7 mouse cellular contexts compared by ENCODE assay signal in genomic region chr8:71381971-71382961, GRCm38 (mm10). TPM values are rescaled to one million over a fixed set of nuclear protein-coding genes. Genes with fewer than 3 reads are reported as not detected.
DNase-seq lines count a peak whose midpoint lies in the region; ATAC-seq and TF ChIP-seq lines count a peak whose summit lies in the region.

No protein-coding gene starts in this region.

- H3K27me3 ChIP-seq in intestine, postnatal 0 days (replicated peaks; ENCODE audit: control insufficient read depth, insufficient read depth, low read length), result no peaks in the 10 kb centered on the region
- no peaks in the 10 kb centered on the region for H3K27me3 ChIP-seq in limb, embryonic 14.5 days (ENCODE audit: control insufficient read depth, insufficient read depth, low read length)
- 0 out of 2 replicates have a peak, but pooled peaks cover under 1% of the 10 kb centered on the region for H3K27me3 ChIP-seq in midbrain, embryonic 14.5 days (ENCODE audit: control insufficient read depth, insufficient read depth, low read length)

- no peak for TF ChIP-seq CTCF in intestine, postnatal 0 days (IDR thresholded peaks at IDR 0.05; ENCODE audit: low read depth)

- H3K4me1 ChIP-seq in intestine, postnatal 0 days (replicated peaks; ENCODE audit: control insufficient read depth, insufficient read depth, low read length), result peaks cover 17% of the 10 kb centered on the region
- H3K4me1 ChIP-seq in limb, embryonic 14.5 days (ENCODE audit: control insufficient read depth, insufficient read depth, low read length), result peaks cover 23% of the 10 kb centered on the region
- H3K4me1 ChIP-seq in midbrain, embryonic 14.5 days (ENCODE audit: control insufficient read depth, insufficient read depth, low read length), result peaks cover 40% of the 10 kb centered on the region

- H3K4me3 ChIP-seq in intestine, postnatal 0 days (ENCODE audit: low read depth, low read length), result peak overlapping the region; percentile 94
- peak overlapping the region; percentile 84 for H3K4me3 ChIP-seq in limb, embryonic 14.5 days (replicated peaks; ENCODE audit: low read length)
- H3K4me3 ChIP-seq in midbrain, embryonic 14.5 days (replicated peaks; ENCODE audit: low read depth, low read length), result peak overlapping the region; percentile 70

- H3K36me3 ChIP-seq in intestine, postnatal 0 days (ENCODE audit: control insufficient read depth, insufficient read depth), result peaks cover 11% of the 10 kb centered on the region; the same call in 1 of the 2 replicates
- H3K36me3 ChIP-seq in limb, embryonic 14.5 days (ENCODE audit: control insufficient read depth, insufficient read depth, low read length), result peaks cover 9% of the 10 kb centered on the region
- no peaks in the 10 kb centered on the region; the same call in 1 of the 2 replicates for H3K36me3 ChIP-seq in midbrain, embryonic 14.5 days (ENCODE audit: control insufficient read depth, insufficient read depth, low read length)

- WGBS in intestine, postnatal 0 days, result 1% methylated on average over 61 of the region's 80 CpGs
- 3% methylated on average over 29 of the region's 80 CpGs for WGBS in limb, embryonic 14.5 days
- under 1% methylated on average over 59 of the region's 80 CpGs for WGBS in midbrain, embryonic 14.5 days

- peak overlapping the region; percentile 99 for H3K27ac ChIP-seq in intestine, postnatal 0 days (ENCODE audit: low read depth, low read length)
- H3K27ac ChIP-seq in limb, embryonic 14.5 days (replicated peaks; ENCODE audit: low read depth, low read length), result peak overlapping the region; percentile 88
- peak overlapping the region; percentile 93 for H3K27ac ChIP-seq in midbrain, embryonic 14.5 days (replicated peaks; ENCODE audit: low read depth, low read length)

- peak overlapping the region; percentile 91 for H3K4me2 ChIP-seq in intestine, postnatal 0 days (replicated peaks; ENCODE audit: low read depth)
- peak overlapping the region; percentile 99 for H3K4me2 ChIP-seq in limb, embryonic 14.5 days (replicated peaks; ENCODE audit: low read depth, low read length, severe bottlenecking)
- H3K4me2 ChIP-seq in midbrain, embryonic 14.5 days (ENCODE audit: low read length), result peak overlapping the region; percentile 99

- DNase-seq in adipocyte (ENCODE audit: low spot score), result peak; percentile 83
- peak; percentile 85 to 90 for DNase-seq in gastrocnemius, postnatal 4 days (ENCODE audit: low spot score in 2 of 2)
- DNase-seq in limb, embryonic 14.5 days (ENCODE audit: low spot score), result peak; percentile 86
- peak; percentile 90 for DNase-seq in midbrain, embryonic 14.5 days
- DNase-seq in spleen, adult 18-20 months, result peak; percentile 82 to 85

- peak; percentile 64 for ATAC-seq in common myeloid progenitor, adult 5-6 weeks (replicated peaks; ENCODE audit: low read depth, poor library complexity, severe bottlenecking)
- peak; percentile 83 for ATAC-seq in intestine, postnatal 0 days
- ATAC-seq in limb, embryonic 14.5 days (ENCODE audit: low FRiP score, low read depth), result peak; percentile 92
- ATAC-seq in midbrain, embryonic 14.5 days (ENCODE audit: low FRiP score, low TSS enrichment), result peak; percentile 87

- peak overlapping the region; percentile 92 for H3K9ac ChIP-seq in intestine, postnatal 0 days (ENCODE audit: low read depth, low read length)
- peak overlapping the region; percentile 77 for H3K9ac ChIP-seq in limb, embryonic 14.5 days (ENCODE audit: low read depth, low read length, severe bottlenecking)
- peak overlapping the region; percentile 74 for H3K9ac ChIP-seq in midbrain, embryonic 14.5 days (replicated peaks; ENCODE audit: low read length)

- no peaks in the 10 kb centered on the region for H3K9me3 ChIP-seq in intestine, postnatal 0 days (ENCODE audit: control insufficient read depth)
- no peaks in the 10 kb centered on the region for H3K9me3 ChIP-seq in limb, embryonic 14.5 days (ENCODE audit: control insufficient read depth, low read length)
- no peaks in the 10 kb centered on the region for H3K9me3 ChIP-seq in midbrain, embryonic 14.5 days (ENCODE audit: control insufficient read depth, low read length)

- no peak for TF ChIP-seq POLR2A in limb, embryonic 14.5 days (IDR thresholded peaks at IDR 0.05; ENCODE audit: borderline replicate concordance, extremely low read depth, insufficient read depth, insufficient read length)

RNA-seq across cellular contexts. Expression of gene Nr2f6, which starts 0.5 kb away (rescaled TPM):
- 3.0 and 4.3 TPM in 2 replicates for total RNA-seq in common myeloid progenitor, adult 5-6 weeks (2017)
- total RNA-seq in gastrocnemius, postnatal 4 days (2021), result 10 to 100 TPM; 37.0 to 40.4 TPM
- polyA plus RNA-seq in intestine, postnatal 0 days (2015; fragmentation: Nextera tagmentation; extraction: Ambion mirVana), result 58.3 and 58.5 TPM in 2 replicates
- 80.8 and 113 TPM in 2 replicates for polyA plus RNA-seq in limb, embryonic 14.5 days (2012; rRNA removed)
- 63.1 and 66.9 TPM in 2 replicates for polyA plus RNA-seq in limb, embryonic 14.5 days (2014; fragmentation: Nextera tagmentation; extraction: Ambion mirVana)
- polyA plus RNA-seq in midbrain, embryonic 14.5 days (2014; fragmentation: Nextera tagmentation; extraction: Ambion mirVana), result 24.9 and 29.4 TPM in 2 replicates

RNA-seq across cellular contexts. Expression of gene Ocel1, which starts 11.2 kb away (rescaled TPM):
- total RNA-seq in common myeloid progenitor, adult 5-6 weeks (2017), result 10.7 and 18.6 TPM in 2 replicates
- total RNA-seq in gastrocnemius, postnatal 4 days (2021), result 1 to 10 TPM; 8.1 to 9.2 TPM
- polyA plus RNA-seq in intestine, postnatal 0 days (2015; fragmentation: Nextera tagmentation; extraction: Ambion mirVana), result 20.0 and 20.5 TPM in 2 replicates
- 4.2 and 4.6 TPM in 2 replicates for polyA plus RNA-seq in limb, embryonic 14.5 days (2012; rRNA removed)
- polyA plus RNA-seq in limb, embryonic 14.5 days (2014; fragmentation: Nextera tagmentation; extraction: Ambion mirVana), result 3.8 and 4.3 TPM in 2 replicates
- 4.2 and 4.3 TPM in 2 replicates for polyA plus RNA-seq in midbrain, embryonic 14.5 days (2014; fragmentation: Nextera tagmentation; extraction: Ambion mirVana)

RNA-seq across cellular contexts. Expression of gene Ushbp1, which starts 13.3 kb away (rescaled TPM):
- total RNA-seq in common myeloid progenitor, adult 5-6 weeks (2017), result not detected in 2 replicates
- 10 to 100 TPM; 14.7 to 17.4 TPM for total RNA-seq in gastrocnemius, postnatal 4 days (2021)
- polyA plus RNA-seq in intestine, postnatal 0 days (2015; fragmentation: Nextera tagmentation; extraction: Ambion mirVana), result 4.1 and 4.9 TPM in 2 replicates
- polyA plus RNA-seq in limb, embryonic 14.5 days (2012; rRNA removed), result 15.7 and 16.7 TPM in 2 replicates
- polyA plus RNA-seq in limb, embryonic 14.5 days (2014; fragmentation: Nextera tagmentation; extraction: Ambion mirVana), result 7.6 and 9.1 TPM in 2 replicates
- polyA plus RNA-seq in midbrain, embryonic 14.5 days (2014; fragmentation: Nextera tagmentation; extraction: Ambion mirVana), result 3.5 and 5.7 TPM in 2 replicates

RNA-seq across cellular contexts. Expression of gene Babam1, which starts 14.4 kb away (rescaled TPM):
- 84.6 and 89.2 TPM in 2 replicates for total RNA-seq in common myeloid progenitor, adult 5-6 weeks (2017)
- total RNA-seq in gastrocnemius, postnatal 4 days (2021), result 10 to 100 TPM; 64.4 to 77.9 TPM
- polyA plus RNA-seq in intestine, postnatal 0 days (2015; fragmentation: Nextera tagmentation; extraction: Ambion mirVana), result 66.8 and 68.6 TPM in 2 replicates
- polyA plus RNA-seq in limb, embryonic 14.5 days (2012; rRNA removed), result 117 and 122 TPM in 2 replicates
- 87.7 and 88.6 TPM in 2 replicates for polyA plus RNA-seq in limb, embryonic 14.5 days (2014; fragmentation: Nextera tagmentation; extraction: Ambion mirVana)
- 78.3 and 88.4 TPM in 2 replicates for polyA plus RNA-seq in midbrain, embryonic 14.5 days (2014; fragmentation: Nextera tagmentation; extraction: Ambion mirVana)

RNA-seq across cellular contexts. Expression of gene Use1, which starts 15.6 kb away (rescaled TPM):
- 137 and 155 TPM in 2 replicates for total RNA-seq in common myeloid progenitor, adult 5-6 weeks (2017)
- total RNA-seq in gastrocnemius, postnatal 4 days (2021), result 100 to 1,000 TPM; 139 to 149 TPM
- 98.4 and 106 TPM in 2 replicates for polyA plus RNA-seq in intestine, postnatal 0 days (2015; fragmentation: Nextera tagmentation; extraction: Ambion mirVana)
- polyA plus RNA-seq in limb, embryonic 14.5 days (2012; rRNA removed), result 158 and 189 TPM in 2 replicates
- polyA plus RNA-seq in limb, embryonic 14.5 days (2014; fragmentation: Nextera tagmentation; extraction: Ambion mirVana), result 114 and 128 TPM in 2 replicates
- 121 TPM in 2 replicates for polyA plus RNA-seq in midbrain, embryonic 14.5 days (2014; fragmentation: Nextera tagmentation; extraction: Ambion mirVana)

Comparison
In these comparisons a context has a peak if more than half of its experiments do, and no peak if none do; other contexts are left out.
1. Peak in every context shown above with its lines: DNase-seq, ATAC-seq, H3K4me3 ChIP-seq and H3K27ac ChIP-seq.